Mouse (Mus musculus): ENCODE results near the gene Itgad. TPM values are rescaled to one million over a fixed set of nuclear protein-coding genes. Genes with fewer than 3 reads are reported as not detected.

Gene Itgad
- polyA plus RNA-seq, 1 experiment, result 0.92 TPM

GRCm38 (mm10) chr7:128119726-128120490, 34.3 kb upstream of the Itgad start:
- H3K27ac ChIP-seq (ENCODE audit: insufficient read depth, low read length), result no peak overlapping the region
- TF ChIP-seq POLR2A (IDR thresholded peaks at IDR 0.05; ENCODE audit: borderline replicate concordance, insufficient read depth, low read length) (no peak), CTCF (IDR thresholded peaks at IDR 0.05; ENCODE audit: borderline replicate concordance, insufficient read depth, low read depth, low read length) (no peak)
- no peaks in the 10 kb centered on the region for H3K27me3 ChIP-seq (ENCODE audit: control insufficient read depth, insufficient read depth, low read length)
- no peaks in the 10 kb centered on the region for H3K4me1 ChIP-seq (ENCODE audit: control insufficient read depth, insufficient read depth, low read length)
- H3K4me3 ChIP-seq (replicated peaks; ENCODE audit: insufficient read depth, low read depth, low read length), result no peak overlapping the region
- 85% methylated on average over 6 of the region's 6 CpGs for WGBS
- DNase-seq, result no peak

- DNase-seq, result no peak
- Histone ChIP-seq H3K4me1 (ENCODE audit: control insufficient read depth, insufficient read depth, low read length) (no peaks in the 10 kb centered on the region), H3K27me3 (ENCODE audit: control insufficient read depth, insufficient read depth, low read length) (no peaks in the 10 kb centered on the region), H3K27ac (ENCODE audit: insufficient read depth, low read length) (no peak within 1 kb of the TSS), H3K4me3 (replicated peaks; ENCODE audit: insufficient read depth, low read depth, low read length) (no peak within 1 kb of the TSS)
- WGBS, result 84% methylated on average over 8 of the region's 8 CpGs
- TF ChIP-seq POLR2A (IDR thresholded peaks at IDR 0.05; ENCODE audit: borderline replicate concordance, insufficient read depth, low read length), result no peak
- TF ChIP-seq CTCF (IDR thresholded peaks at IDR 0.05; ENCODE audit: borderline replicate concordance, insufficient read depth, low read depth, low read length), result no peak
Measured at GRCm38 (mm10) chr7:128128741-128129720, 25.1 kb upstream of the Itgad start, which contains the start of gene Itgax. Itgax (plus strand) TSS chr7:128129547.

DNA sequence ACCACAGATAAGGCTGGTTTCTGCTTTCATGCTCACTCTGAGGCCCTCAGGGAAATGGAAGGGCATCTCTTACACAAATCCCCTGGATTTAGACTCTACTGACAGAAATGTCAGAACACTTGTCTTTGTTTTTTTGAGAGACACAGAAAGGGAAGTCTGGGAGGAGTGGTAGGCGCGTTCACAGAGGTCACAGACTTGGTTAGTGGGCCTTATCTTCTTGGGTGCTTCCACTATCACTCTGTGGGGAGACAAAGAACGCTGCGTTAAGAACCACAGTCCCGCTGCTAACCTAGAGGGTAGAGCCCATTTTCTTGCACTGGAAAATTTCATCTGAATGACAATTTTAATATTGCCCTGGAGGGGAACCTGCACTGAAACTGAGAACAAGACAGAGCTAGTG, 22.0 kb upstream of the Itgad start:
- Histone ChIP-seq H3K27ac (ENCODE audit: insufficient read depth, low read length) (no peak overlapping the region), H3K27me3 (ENCODE audit: control insufficient read depth, insufficient read depth, low read length) (no peaks in the 10 kb centered on the region), H3K4me1 (ENCODE audit: control insufficient read depth, insufficient read depth, low read length) (no peaks in the 10 kb centered on the region), H3K4me3 (replicated peaks; ENCODE audit: insufficient read depth, low read depth, low read length) (no peak overlapping the region)
- no peak for TF ChIP-seq POLR2A (IDR thresholded peaks at IDR 0.05; ENCODE audit: borderline replicate concordance, insufficient read depth, low read length)
- no peak for TF ChIP-seq CTCF (IDR thresholded peaks at IDR 0.05; ENCODE audit: borderline replicate concordance, insufficient read depth, low read depth, low read length)
- 93% methylated on average over 5 of the region's 5 CpGs for WGBS
- DNase-seq, result no peak

DNA sequence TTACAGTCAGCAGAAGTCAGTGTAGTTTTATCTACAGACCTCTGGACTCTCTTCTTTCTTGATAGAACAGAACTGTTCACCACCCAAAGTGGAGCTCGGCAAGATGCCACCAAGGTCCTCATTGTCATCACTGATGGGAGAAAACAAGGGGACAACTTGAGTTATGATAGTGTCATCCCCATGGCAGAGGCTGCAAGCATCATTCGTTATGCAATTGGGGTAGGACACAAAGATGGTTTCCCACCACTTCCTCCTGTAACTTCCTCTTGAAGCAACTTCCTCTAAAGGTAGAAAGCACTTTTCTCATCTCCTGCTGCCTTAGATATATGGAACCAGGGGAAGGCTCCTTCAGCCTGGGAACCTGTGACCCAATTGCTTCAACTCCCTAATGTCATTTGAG, 20.6 kb upstream of the Itgad start:
- 91% methylated on average over 2 of the region's 2 CpGs for WGBS
- Histone ChIP-seq H3K27me3 (ENCODE audit: control insufficient read depth, insufficient read depth, low read length) (no peaks in the 10 kb centered on the region), H3K4me1 (ENCODE audit: control insufficient read depth, insufficient read depth, low read length) (no peaks in the 10 kb centered on the region), H3K4me3 (replicated peaks; ENCODE audit: insufficient read depth, low read depth, low read length) (no peak overlapping the region), H3K27ac (ENCODE audit: insufficient read depth, low read length) (no peak overlapping the region)
- TF ChIP-seq CTCF (IDR thresholded peaks at IDR 0.05; ENCODE audit: borderline replicate concordance, insufficient read depth, low read depth, low read length) (no peak), POLR2A (IDR thresholded peaks at IDR 0.05; ENCODE audit: borderline replicate concordance, insufficient read depth, low read length) (no peak)
- DNase-seq, result no peak

DNA sequence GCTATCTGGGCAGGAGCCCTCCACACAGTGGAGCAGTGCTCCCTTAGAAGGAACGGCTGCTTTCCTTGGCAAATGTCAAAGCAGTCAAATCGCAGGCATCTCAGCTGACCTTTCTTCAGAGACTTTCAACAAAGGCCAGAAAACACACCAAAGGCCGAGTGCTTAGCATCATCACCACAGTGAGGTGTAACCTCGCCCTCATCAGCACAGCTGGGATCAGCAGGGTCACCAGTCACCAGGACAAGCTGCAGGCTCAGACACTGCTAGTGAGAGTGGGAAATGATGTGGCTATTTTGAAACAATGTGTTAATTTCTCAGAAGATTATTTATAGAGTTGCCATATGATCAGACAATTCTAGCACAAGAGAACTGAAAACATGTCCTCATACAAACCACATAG, 17.2 kb upstream of the Itgad start:
- Histone ChIP-seq H3K4me1 (ENCODE audit: control insufficient read depth, insufficient read depth, low read length) (no peaks in the 10 kb centered on the region), H3K4me3 (replicated peaks; ENCODE audit: insufficient read depth, low read depth, low read length) (no peak overlapping the region), H3K27ac (ENCODE audit: insufficient read depth, low read length) (no peak overlapping the region), H3K27me3 (ENCODE audit: control insufficient read depth, insufficient read depth, low read length) (no peaks in the 10 kb centered on the region)
- TF ChIP-seq CTCF (IDR thresholded peaks at IDR 0.05; ENCODE audit: borderline replicate concordance, insufficient read depth, low read depth, low read length), result no peak
- no peak for TF ChIP-seq POLR2A (IDR thresholded peaks at IDR 0.05; ENCODE audit: borderline replicate concordance, insufficient read depth, low read length)
- no peak for DNase-seq
- WGBS, result 63% methylated on average over 4 of the region's 4 CpGs

GRCm38 (mm10) chr7:128139611-128140010, 14.6 kb upstream of the Itgad start:
- Histone ChIP-seq H3K27me3 (ENCODE audit: control insufficient read depth, insufficient read depth, low read length) (no peaks in the 10 kb centered on the region), H3K4me1 (ENCODE audit: control insufficient read depth, insufficient read depth, low read length) (no peaks in the 10 kb centered on the region), H3K4me3 (replicated peaks; ENCODE audit: insufficient read depth, low read depth, low read length) (no peak overlapping the region), H3K27ac (ENCODE audit: insufficient read depth, low read length) (no peak overlapping the region)
- peak; percentile 18 to 58 for DNase-seq
- TF ChIP-seq POLR2A (IDR thresholded peaks at IDR 0.05; ENCODE audit: borderline replicate concordance, insufficient read depth, low read length) (no peak), CTCF (IDR thresholded peaks at IDR 0.05; ENCODE audit: borderline replicate concordance, insufficient read depth, low read depth, low read length) (no peak)
- 17% methylated on average over 6 of the region's 6 CpGs for WGBS

DNA sequence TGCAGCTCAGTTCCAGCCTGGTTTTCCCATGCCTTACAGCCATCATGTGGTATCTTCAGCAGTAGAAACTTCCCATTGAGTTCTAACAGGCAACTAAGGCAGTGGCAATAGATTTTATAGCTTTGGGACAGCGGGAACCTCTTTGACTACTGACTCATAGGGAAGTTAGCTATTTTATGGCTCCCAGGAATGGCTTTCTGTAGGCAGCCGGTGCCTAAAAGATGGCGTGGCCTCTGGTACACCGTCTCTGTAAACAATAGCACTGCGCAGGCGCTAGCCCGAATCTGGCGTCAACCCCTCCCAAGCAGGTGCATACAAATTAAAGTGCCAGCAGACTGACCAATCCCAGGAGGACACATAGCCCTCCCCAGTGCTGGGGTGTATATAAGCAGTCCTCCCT, 3.2 kb upstream of the Itgad start:
- 88% methylated on average over 8 of the region's 8 CpGs for WGBS
- no peak for DNase-seq
- H3K4me3 ChIP-seq (replicated peaks; ENCODE audit: insufficient read depth, low read depth, low read length), result no peak overlapping the region

More for the DNA sequence above, 3.2 kb upstream of the Itgad start:
- Histone ChIP-seq H3K27me3 (ENCODE audit: control insufficient read depth, insufficient read depth, low read length) (no peaks in the 10 kb centered on the region; the same call in 1 of the 2 replicates), H3K27ac (ENCODE audit: insufficient read depth, low read length) (no peak overlapping the region), H3K4me1 (ENCODE audit: control insufficient read depth, insufficient read depth, low read length) (no peaks in the 10 kb centered on the region)
- no peak for TF ChIP-seq POLR2A (IDR thresholded peaks at IDR 0.05; ENCODE audit: borderline replicate concordance, insufficient read depth, low read length)
- no peak for TF ChIP-seq CTCF (IDR thresholded peaks at IDR 0.05; ENCODE audit: borderline replicate concordance, insufficient read depth, low read depth, low read length)
